Mouse (Mus musculus): Measurements from ENCODE around the gene Fgd2. TPM values are rescaled to one million over a fixed set of nuclear protein-coding genes. Genes with fewer than 3 reads are reported as not detected.

Fgd2 gene
- total and polyA plus RNA-seq, 2 experiments from 2014 or later: 10.9 to 14.7 TPM

DNA sequence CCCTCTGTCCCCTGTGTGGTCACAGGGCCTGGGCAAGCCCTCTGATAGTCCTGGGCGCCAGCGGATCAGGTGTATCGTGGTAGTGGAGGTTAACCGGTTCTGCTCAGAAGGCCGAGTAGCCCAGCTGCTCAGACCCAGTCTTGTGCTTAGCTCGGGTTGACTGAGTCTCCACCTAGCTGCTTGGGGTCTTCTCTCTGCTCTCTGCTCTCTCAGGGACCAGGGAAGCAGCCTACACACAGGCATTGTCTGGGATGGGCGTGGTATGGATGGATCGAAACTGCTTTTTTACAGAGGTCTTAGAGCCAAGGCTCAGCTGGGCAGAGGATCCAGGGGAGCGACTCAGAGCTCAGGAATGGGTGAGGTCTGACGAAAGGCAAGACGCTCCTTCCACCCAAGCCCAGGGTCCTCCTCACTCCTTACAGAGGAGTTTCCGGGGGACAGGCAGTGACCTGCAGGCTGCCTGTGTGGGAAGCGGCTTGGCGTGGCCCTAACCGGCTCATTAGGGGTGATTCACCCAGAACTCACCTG, 41.1 kb downstream of the Fgd2 start:
- H3K4me2 ChIP-seq (ENCODE audit: low read depth, low read length): no peak overlapping the region
- no peak overlapping the region for H3K9ac ChIP-seq (replicated peaks; ENCODE audit: low read length)
- H3K9me3 ChIP-seq (ENCODE audit: low read length): no peaks in the 10 kb centered on the region
- no peaks in the 10 kb centered on the region for H3K36me3 ChIP-seq (ENCODE audit: insufficient read depth, low read length)
- no peak for DNase-seq (ENCODE audit: low spot score)
- no peak overlapping the region for H3K27ac ChIP-seq
- H3K4me3 ChIP-seq (ENCODE audit: low read length): no peak overlapping the region
- no peak for ATAC-seq
- WGBS: 65% methylated on average over 15 of the region's 15 CpGs
- 0 out of 2 replicates have a peak, but pooled peaks cover 6% of the 10 kb centered on the region for H3K4me1 ChIP-seq (ENCODE audit: insufficient read depth, low read length)
- TF ChIP-seq CTCF (IDR thresholded peaks at IDR 0.05; ENCODE audit: low read depth): no peak
- no peaks in the 10 kb centered on the region for H3K27me3 ChIP-seq (ENCODE audit: insufficient read depth, low read length)

DNA sequence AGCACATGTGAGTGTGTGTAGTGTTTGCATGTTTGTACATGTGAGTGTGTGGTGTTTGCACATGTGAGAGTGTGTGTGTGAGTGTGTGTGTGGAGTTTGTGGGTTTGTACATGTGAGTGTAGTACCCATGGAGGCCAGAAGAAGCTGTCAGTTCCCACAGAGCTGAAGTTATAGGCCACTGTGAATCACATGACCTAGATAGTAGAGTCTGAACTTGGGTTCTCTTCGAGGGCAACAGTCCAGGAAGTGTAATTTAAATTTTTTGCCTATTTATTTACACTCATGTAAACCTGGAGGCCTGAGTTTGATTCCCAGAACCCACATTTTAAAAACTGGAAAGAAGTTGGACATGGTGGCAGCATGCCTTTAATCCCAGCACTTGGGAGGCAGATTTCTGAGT, 42.5 kb downstream of the Fgd2 start:
- Histone ChIP-seq H3K4me2 (ENCODE audit: low read depth, low read length) (no peak overlapping the region), H3K4me1 (ENCODE audit: insufficient read depth, low read length) (0 out of 2 replicates have a peak, but pooled peaks cover under 1% of the 10 kb centered on the region), H3K27ac (no peak overlapping the region), H3K9me3 (ENCODE audit: low read length) (no peaks in the 10 kb centered on the region), H3K27me3 (ENCODE audit: insufficient read depth, low read length) (no peaks in the 10 kb centered on the region), H3K9ac (replicated peaks; ENCODE audit: low read length) (no peak overlapping the region), H3K4me3 (ENCODE audit: low read length) (no peak overlapping the region), H3K36me3 (ENCODE audit: insufficient read depth, low read length) (no peaks in the 10 kb centered on the region)
- TF ChIP-seq CTCF (IDR thresholded peaks at IDR 0.05; ENCODE audit: low read depth): no peak
- no peak for ATAC-seq
- 68% methylated on average over 1 of the region's 1 CpGs for WGBS
- no peak for DNase-seq (ENCODE audit: low spot score)

DNA sequence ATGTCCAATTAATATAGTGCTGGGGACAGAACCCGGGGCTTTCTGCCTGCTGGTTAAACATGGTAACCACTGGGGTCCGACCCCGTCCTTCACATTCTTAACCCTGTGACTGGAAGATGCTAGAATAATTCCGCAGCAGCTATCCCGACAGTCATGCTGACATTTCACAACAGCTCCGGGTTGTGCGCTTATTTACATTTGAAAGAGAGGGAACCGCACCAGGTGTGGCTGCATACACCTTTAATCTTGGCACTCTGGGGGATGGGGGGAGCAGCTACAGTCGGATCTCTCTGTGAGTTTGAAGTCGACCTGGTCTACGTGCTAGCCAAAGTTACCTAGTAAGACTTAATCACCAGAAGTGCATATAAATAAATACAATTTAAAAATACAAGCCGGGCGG, 44.8 kb downstream of the Fgd2 start:
- no peak for DNase-seq (ENCODE audit: low spot score)
- no peaks in the 10 kb centered on the region for H3K4me1 ChIP-seq (ENCODE audit: insufficient read depth, low read length)
- ATAC-seq: no peak
- no peak for TF ChIP-seq CTCF (IDR thresholded peaks at IDR 0.05; ENCODE audit: low read depth)
- no peak overlapping the region for H3K27ac ChIP-seq
- 45% methylated on average over 13 of the region's 13 CpGs for WGBS
- H3K9me3 ChIP-seq (ENCODE audit: low read length): no peaks in the 10 kb centered on the region
- H3K27me3 ChIP-seq (ENCODE audit: insufficient read depth, low read length): no peaks in the 10 kb centered on the region
- no peaks in the 10 kb centered on the region for H3K36me3 ChIP-seq (ENCODE audit: insufficient read depth, low read length)
- no peak overlapping the region for H3K4me2 ChIP-seq (ENCODE audit: low read depth, low read length)
- no peak overlapping the region for H3K4me3 ChIP-seq (ENCODE audit: low read length)
- H3K9ac ChIP-seq (replicated peaks; ENCODE audit: low read length): no peak overlapping the region

DNA sequence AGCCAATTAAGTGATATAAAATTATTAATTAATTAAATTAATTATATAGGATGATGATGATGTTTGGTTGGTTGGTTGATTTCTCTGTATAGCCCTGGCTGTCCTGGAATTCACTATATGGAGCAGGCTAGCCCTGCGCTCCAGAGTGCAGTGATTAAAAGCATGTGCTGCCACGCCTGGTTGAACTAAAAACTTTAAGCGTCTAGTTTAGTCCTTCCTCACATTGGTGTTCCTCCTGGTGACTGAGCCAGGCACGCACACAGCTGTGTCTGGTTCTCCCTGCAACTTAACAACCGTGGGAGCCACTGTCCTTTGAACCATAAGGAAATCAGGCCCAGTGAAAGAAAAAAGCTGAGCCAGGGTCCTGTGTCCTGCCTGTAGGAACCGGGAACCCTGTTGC, 45.4 kb downstream of the Fgd2 start:
- TF ChIP-seq CTCF (IDR thresholded peaks at IDR 0.05; ENCODE audit: low read depth): no peak
- WGBS: 41% methylated on average over 6 of the region's 6 CpGs

DNA sequence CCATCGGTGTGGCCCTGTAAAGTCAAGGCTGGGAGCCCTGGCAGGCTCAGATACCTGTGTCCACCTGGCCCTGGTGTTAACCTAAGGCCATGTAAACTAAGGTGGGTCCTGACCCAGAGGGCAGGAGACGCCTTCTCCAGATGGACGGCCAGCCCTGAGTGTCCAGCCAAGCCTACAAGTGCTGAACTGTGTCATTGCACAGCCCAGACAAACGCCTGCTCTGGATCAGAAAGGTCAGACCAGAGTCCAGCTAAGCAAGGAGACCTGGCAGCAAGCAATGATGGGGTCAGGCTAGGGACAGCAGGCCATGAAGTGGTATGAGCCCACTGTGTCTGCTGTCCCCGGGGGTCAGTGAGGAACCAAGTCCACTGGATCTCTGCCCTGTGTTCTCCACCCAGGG, 46.7 kb downstream of the Fgd2 start:
- WGBS: 90% methylated on average over 5 of the region's 5 CpGs
- ATAC-seq (no peak), DNase-seq (ENCODE audit: low spot score) (no peak)
- Histone ChIP-seq H3K27ac (no peak overlapping the region), H3K27me3 (ENCODE audit: insufficient read depth, low read length) (no peaks in the 10 kb centered on the region), H3K9ac (replicated peaks; ENCODE audit: low read length) (no peak overlapping the region), H3K36me3 (ENCODE audit: insufficient read depth, low read length) (no peaks in the 10 kb centered on the region), H3K9me3 (ENCODE audit: low read length) (no peaks in the 10 kb centered on the region), H3K4me2 (ENCODE audit: low read depth, low read length) (no peak overlapping the region), H3K4me1 (ENCODE audit: insufficient read depth, low read length) (no peaks in the 10 kb centered on the region), H3K4me3 (ENCODE audit: low read length) (no peak overlapping the region)
- no peak for TF ChIP-seq CTCF (IDR thresholded peaks at IDR 0.05; ENCODE audit: low read depth)

More for the DNA sequence above, 45.4 kb downstream of the Fgd2 start:
- Histone ChIP-seq H3K27ac (no peak overlapping the region), H3K4me3 (ENCODE audit: low read length) (no peak overlapping the region), H3K9ac (replicated peaks; ENCODE audit: low read length) (no peak overlapping the region), H3K36me3 (ENCODE audit: insufficient read depth, low read length) (no peaks in the 10 kb centered on the region), H3K9me3 (ENCODE audit: low read length) (no peaks in the 10 kb centered on the region), H3K4me2 (ENCODE audit: low read depth, low read length) (no peak overlapping the region), H3K4me1 (ENCODE audit: insufficient read depth, low read length) (no peaks in the 10 kb centered on the region), H3K27me3 (ENCODE audit: insufficient read depth, low read length) (no peaks in the 10 kb centered on the region)
- DNase-seq (ENCODE audit: low spot score) (no peak), ATAC-seq (no peak)

DNA sequence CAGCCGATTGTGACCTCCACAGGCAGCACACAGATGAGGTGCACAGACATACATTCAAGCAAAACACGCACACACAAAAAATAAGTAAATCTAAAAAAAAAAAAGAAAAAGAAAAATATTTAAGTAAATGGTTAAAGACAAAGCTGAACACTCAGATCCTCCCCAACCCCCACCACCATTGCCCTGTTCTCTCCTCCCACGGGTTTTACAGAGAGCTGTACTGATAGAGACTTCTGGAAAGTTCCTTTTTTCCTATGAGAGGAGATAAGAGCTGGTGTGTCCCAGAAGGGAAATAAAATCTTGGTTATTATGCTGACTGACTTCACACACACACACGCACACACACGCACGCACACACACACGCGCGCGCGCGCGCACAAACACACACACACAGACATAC, 47.6 kb downstream of the Fgd2 start:
- no peaks in the 10 kb centered on the region for H3K36me3 ChIP-seq (ENCODE audit: insufficient read depth, low read length)
- no peak overlapping the region for H3K4me2 ChIP-seq (ENCODE audit: low read depth, low read length)
- H3K4me1 ChIP-seq (ENCODE audit: insufficient read depth, low read length): no peaks in the 10 kb centered on the region
- DNase-seq (ENCODE audit: low spot score): no peak
- no peaks in the 10 kb centered on the region for H3K27me3 ChIP-seq (ENCODE audit: insufficient read depth, low read length)
- no peak overlapping the region for H3K4me3 ChIP-seq (ENCODE audit: low read length)
- no peaks in the 10 kb centered on the region for H3K9me3 ChIP-seq (ENCODE audit: low read length)
- no peak for TF ChIP-seq CTCF (IDR thresholded peaks at IDR 0.05; ENCODE audit: low read depth)
- ATAC-seq: no peak
- no peak overlapping the region for H3K27ac ChIP-seq
- 96% methylated on average over 13 of the region's 13 CpGs for WGBS
- H3K9ac ChIP-seq (replicated peaks; ENCODE audit: low read length): no peak overlapping the region

DNA sequence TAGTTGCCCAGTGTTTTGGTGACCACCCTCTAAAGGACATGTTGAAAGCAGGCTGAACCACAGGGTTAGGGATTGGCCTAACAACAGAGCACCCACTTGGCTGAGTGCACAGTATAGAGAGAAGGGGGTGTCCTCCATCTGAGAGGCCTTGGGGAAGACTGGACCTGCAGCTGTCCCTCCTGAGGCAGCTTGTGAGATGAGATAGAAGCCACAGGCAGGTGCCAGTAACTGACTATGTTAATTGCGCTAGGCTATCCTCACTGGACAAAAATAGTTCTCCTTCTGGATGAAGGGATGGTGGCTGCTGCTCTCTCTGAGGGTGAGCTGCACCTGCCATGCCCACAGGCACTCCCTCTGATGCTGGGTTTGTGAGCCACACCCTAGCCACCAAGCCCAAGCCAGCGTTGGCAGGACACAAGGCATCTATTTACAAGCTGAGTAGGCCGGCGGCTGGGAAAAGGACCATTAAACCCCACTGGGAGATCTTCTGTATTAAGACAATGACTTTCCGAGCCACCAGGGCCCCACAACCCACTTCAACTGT, 49.2 kb downstream of the Fgd2 start:
- Histone ChIP-seq H3K9me3 (ENCODE audit: low read length) (no peaks in the 10 kb centered on the region), H3K27me3 (ENCODE audit: insufficient read depth, low read length) (no peaks in the 10 kb centered on the region), H3K36me3 (ENCODE audit: insufficient read depth, low read length) (no peaks in the 10 kb centered on the region), H3K9ac (replicated peaks; ENCODE audit: low read length) (no peak overlapping the region), H3K27ac (no peak overlapping the region), H3K4me3 (ENCODE audit: low read length) (no peak overlapping the region), H3K4me1 (ENCODE audit: insufficient read depth, low read length) (no peaks in the 10 kb centered on the region), H3K4me2 (ENCODE audit: low read depth, low read length) (no peak overlapping the region)
- WGBS: 59% methylated on average over 5 of the region's 5 CpGs
- TF ChIP-seq CTCF (IDR thresholded peaks at IDR 0.05; ENCODE audit: low read depth): no peak
- ATAC-seq: no peak
- no peak for DNase-seq (ENCODE audit: low spot score)

Data from hindbrain, postnatal 0 days (tissue).